Comparison of ENCODE assay signal across 14 mouse cellular contexts in the genomic region with DNA sequence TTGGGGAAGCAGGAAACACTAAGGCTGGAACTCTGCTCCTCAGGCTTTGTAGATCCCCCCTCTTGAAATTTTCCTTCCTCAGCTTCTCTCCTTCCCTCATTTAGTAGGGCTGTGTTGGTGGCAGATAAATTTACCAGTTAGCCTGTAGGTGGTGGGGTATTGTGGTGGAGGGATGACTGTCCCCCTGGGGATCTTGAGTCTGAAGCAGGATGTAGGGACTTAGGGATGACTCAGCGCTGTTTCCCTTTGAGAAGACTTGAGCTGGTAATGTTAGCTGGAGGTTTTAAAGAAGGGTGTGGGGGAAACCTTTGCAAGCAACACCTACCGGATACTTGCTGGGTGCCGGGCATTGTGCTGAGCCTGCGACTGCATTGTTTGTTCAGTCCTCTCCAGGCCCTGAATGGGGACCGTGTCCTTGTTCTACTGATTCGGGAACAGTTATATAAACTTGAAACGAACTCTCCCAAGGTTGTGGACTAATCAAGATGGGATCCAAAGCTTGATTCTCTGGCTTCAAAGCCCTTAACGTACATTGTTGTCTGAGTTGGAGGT.
DNase-seq lines count a peak whose midpoint lies in the region; TF ChIP-seq lines count a peak whose summit lies in the region.
"Had no signal": no experiment of that assay in that cellular context is flagged by ENCODE, and none has a peak within 500 bp of the region (broad histone marks: within the 10 kb centered on the region; RNA-seq: fewer than 3 reads in every experiment).

No protein-coding gene starts in this region.

- no peak for TF ChIP-seq CTCF in cerebellum, adult 2 months (IDR thresholded peaks at IDR 0.05; ENCODE audit: borderline replicate concordance, insufficient read depth, low read depth, low read length)

- no peak overlapping the region for H3K27ac ChIP-seq in cerebellum, adult 2 months (ENCODE audit: insufficient read depth, low read length)
- H3K27ac ChIP-seq: gastrocnemius, adult 2 months; intestine, embryonic 15.5 days; kidney, postnatal 0 days had no signal

- peak; percentile 44 for DNase-seq in left cerebral cortex, adult 11 months (ENCODE audit: low spot score)
- DNase-seq in left cerebral cortex, postnatal 4 days: no peak
- peak; percentile 77 for DNase-seq in NIH3T3 (ENCODE audit: low read depth)
- DNase-seq in adrenal gland, postnatal 36 days: peak; percentile 22 to 54
- DNase-seq in left cerebral cortex, postnatal 25 days (ENCODE audit: low spot score in 2 of 2): peak; percentile 37 to 94
- DNase-seq in cerebellum, adult 2 months: no peak
- no peak for DNase-seq in gastrocnemius, postnatal 14 days
- DNase-seq: cerebellum, postnatal 14 days; gastrocnemius, adult 2 months; layer of hippocampus, adult 9-11 months; lung, adult 18-20 months had no signal

- no peak for TF ChIP-seq POLR2A in cerebellum, adult 2 months (IDR thresholded peaks at IDR 0.05; ENCODE audit: borderline replicate concordance, insufficient read depth, low read length)

- no peaks in the 10 kb centered on the region; the same call in 1 of the 2 replicates for H3K4me1 ChIP-seq in cerebellum, adult 2 months (ENCODE audit: control insufficient read depth, insufficient read depth, low read length)

- no peak overlapping the region for H3K4me3 ChIP-seq in cerebellum, adult 2 months (replicated peaks; ENCODE audit: insufficient read depth, low read depth, low read length)
- H3K4me3 ChIP-seq: forebrain, embryonic 10.5 days; gastrocnemius, adult 2 months; intestine, embryonic 15.5 days had no signal

- intact Hi-C loops in left cerebral cortex, postnatal 4 days (cut with DNase I): no loop called here
- intact Hi-C loops in left cerebral cortex, postnatal 25 days (cut with DNase I): loop anchor here (1.0 to 5.0 kb wide), 4 partner anchors 16 to 216 kb away; no protein-coding TSS in a partner anchor
- intact Hi-C loops in gastrocnemius, postnatal 14 days (cut with DNase I; ENCODE audit: low total_unique reads): no loop called here

- 89% methylated on average over 8 of the region's 8 CpGs for WGBS in cerebellum, adult 2 months

- H3K27me3 ChIP-seq in cerebellum, adult 2 months (ENCODE audit: control insufficient read depth, insufficient read depth, low read length): no peaks in the 10 kb centered on the region
- H3K27me3 ChIP-seq: intestine, embryonic 15.5 days had no signal

Comparison
In these comparisons a context has a peak if more than half of its experiments do, and no peak if none do; other contexts are left out.
1. DNase-seq: peak in left cerebral cortex, adult 11 months (single experiment), NIH3T3 (single experiment), adrenal gland, postnatal 36 days (2 of 2) and left cerebral cortex, postnatal 25 days (2 of 2); none in left cerebral cortex, postnatal 4 days (single experiment), cerebellum, adult 2 months (0 of 2) and gastrocnemius, postnatal 14 days (single experiment).